Mouse (Mus musculus) E14TG2a.4 (cell line): Measurements from ENCODE around the gene Hdgfl2.
A peak's percentile ranks its signal among the peaks of the same experiment; 100 is the strongest.
"Not testable (repeated sequence)": the region's sequence is repeated elsewhere in the genome, so short reads cannot be mapped to it uniquely, and the experiment has no call there.

ENCODE experiments used
- H3K27me3 ChIP-seq: 2 replicates; pipeline ENCODE4 v1.6.1; 2014; ENCODE audit warnings: low read length, control low read depth; ENCODE audit not compliant: insufficient read depth
- H3K36me3 ChIP-seq: 2 replicates; pipeline ENCODE4 v1.6.1; 2014; ENCODE audit warnings: low read length, control low read depth; ENCODE audit not compliant: insufficient read depth
- H3K4me1 ChIP-seq: replicated peaks from 2 replicates; pipeline ENCODE4 v1.6.1; 2014; ENCODE audit warnings: low read depth, low read length, control low read depth
- H3K4me3 ChIP-seq: replicated peaks from 2 replicates; pipeline ENCODE4 v1.5.1; 2014; ENCODE audit warnings: mild to moderate bottlenecking, low read length
- H3K9me3 ChIP-seq: 2 replicates; pipeline ENCODE4 v1.6.1; 2014; ENCODE audit warnings: low read length, control low read depth
- CTCF ChIP-seq: conservative IDR thresholded peaks from 2 replicates; pipeline ENCODE4 v1.5.1; 2014; ENCODE audit warnings: low read length
- NANOG ChIP-seq: IDR thresholded peaks from 2 replicates; pipeline ENCODE4 v1.6.1; 2014; ENCODE audit warnings: borderline replicate concordance, low read length, mixed read lengths
- POU5F1 ChIP-seq: IDR thresholded peaks from 2 replicates; pipeline ENCODE4 v1.6.1; 2014; ENCODE audit warnings: low read length, borderline replicate concordance

The Hdgfl2 gene

GRCm38 (mm10) chr17:56054938-56055337, 24.5 kb upstream of the Hdgfl2 start:
- TF ChIP-seq POU5F1 (no peak), CTCF (no peak), NANOG (no peak)
- H3K4me3 ChIP-seq = no peak overlapping the region
- H3K36me3 ChIP-seq = peaks cover 96% of the 10 kb centered on the region
- peaks cover 43% of the 10 kb centered on the region for H3K4me1 ChIP-seq
- no peaks in the 10 kb centered on the region for H3K27me3 ChIP-seq
- no peaks in the 10 kb centered on the region for H3K9me3 ChIP-seq

DNA sequence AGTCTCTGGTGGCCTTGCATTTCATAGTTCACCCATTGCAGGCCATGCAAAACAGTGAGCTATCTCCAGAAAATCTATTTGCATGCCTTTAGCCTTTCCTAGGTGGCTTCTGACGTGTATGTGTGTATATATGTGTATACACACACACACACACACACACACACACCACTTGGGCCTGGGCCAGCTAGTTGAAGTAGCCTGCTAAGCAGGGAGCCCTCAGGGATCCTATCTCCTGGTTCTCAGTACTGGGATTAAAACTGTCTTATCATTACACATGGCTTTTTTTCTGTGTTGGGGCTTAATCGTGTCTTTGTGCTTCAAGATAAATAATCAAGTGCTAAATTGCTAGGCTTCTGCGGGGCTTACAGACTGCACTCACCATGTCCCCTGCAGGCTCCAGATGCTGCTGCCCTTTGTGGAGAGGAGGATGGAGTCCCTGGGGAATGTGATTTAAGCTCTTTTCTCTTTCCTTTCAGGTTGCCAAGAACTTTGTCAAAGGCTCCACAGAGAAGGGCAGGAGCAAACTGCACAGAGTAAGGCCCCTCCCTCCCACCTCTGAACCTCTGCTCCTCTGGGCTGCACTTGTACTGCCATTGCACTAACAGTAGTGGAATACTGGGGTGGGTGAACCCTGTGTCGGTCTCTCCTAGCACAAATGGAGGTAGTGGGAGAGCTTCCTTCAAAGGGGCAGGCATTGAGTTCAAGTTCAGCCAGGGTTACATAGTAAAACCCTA, 23.3 kb upstream of the Hdgfl2 start:
- TF ChIP-seq POU5F1 = no peak
- no peak for TF ChIP-seq NANOG
- no peak for TF ChIP-seq CTCF
- no peaks in the 10 kb centered on the region for H3K9me3 ChIP-seq

DNA sequence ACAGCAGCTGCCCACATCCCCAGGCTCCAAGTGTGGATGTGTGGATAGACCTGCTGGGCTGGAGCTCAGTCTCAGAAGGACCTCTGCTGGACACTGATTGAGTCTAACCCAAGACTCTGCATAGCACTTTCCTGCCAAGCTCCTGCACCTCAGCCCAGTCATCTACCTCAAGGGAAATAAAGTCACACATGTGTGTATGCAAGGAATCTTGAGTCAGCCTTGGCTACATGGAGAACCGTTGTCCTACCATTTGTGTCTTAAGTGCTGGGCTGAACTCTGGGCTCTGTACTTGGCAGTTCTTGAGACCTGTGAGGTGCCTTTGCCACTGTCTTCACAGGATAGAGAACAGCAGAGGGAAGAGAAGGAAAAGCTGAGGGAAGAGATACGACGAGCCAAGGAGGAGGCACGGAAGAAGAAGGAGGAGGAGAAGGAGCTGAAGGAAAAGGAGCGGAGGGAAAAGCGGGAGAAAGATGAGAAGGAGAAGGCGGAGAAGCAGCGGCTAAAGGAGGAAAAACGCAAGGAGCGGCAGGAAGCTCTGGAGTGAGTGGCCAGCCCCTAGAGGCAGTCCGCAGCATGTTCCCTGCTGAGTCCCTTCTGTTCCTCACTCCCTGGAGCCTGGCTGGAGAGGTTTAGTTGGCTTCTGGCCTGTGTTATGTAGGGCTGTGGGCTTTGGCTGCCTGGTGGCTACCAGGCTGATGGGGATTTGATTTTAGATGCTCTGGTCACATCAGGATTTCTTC, 21.9 kb upstream of the Hdgfl2 start:
- no peak for TF ChIP-seq NANOG
- TF ChIP-seq POU5F1 = no peak
- TF ChIP-seq CTCF = no peak
- Histone ChIP-seq H3K4me1 (peaks cover 30% of the 10 kb centered on the region), H3K9me3 (no peaks in the 10 kb centered on the region), H3K4me3 (no peak overlapping the region), H3K27me3 (no peaks in the 10 kb centered on the region), H3K36me3 (peaks cover 96% of the 10 kb centered on the region)

More for the DNA sequence above, 23.3 kb upstream of the Hdgfl2 start:
- no peaks in the 10 kb centered on the region for H3K27me3 ChIP-seq
- no peak overlapping the region for H3K4me3 ChIP-seq
- H3K36me3 ChIP-seq = peaks cover 96% of the 10 kb centered on the region
- peaks cover 38% of the 10 kb centered on the region for H3K4me1 ChIP-seq

- Histone ChIP-seq H3K27me3 (no peaks in the 10 kb centered on the region), H3K4me1 (peaks cover 14% of the 10 kb centered on the region), H3K36me3 (peaks cover 100% of the 10 kb centered on the region), H3K9me3 (no peaks in the 10 kb centered on the region), H3K4me3 (no peak overlapping the region)
- TF ChIP-seq NANOG (no peak), CTCF (no peak), POU5F1 (no peak)
Measured at GRCm38 (mm10) chr17:56062081-56062480, 17.4 kb upstream of the Hdgfl2 start.

DNA sequence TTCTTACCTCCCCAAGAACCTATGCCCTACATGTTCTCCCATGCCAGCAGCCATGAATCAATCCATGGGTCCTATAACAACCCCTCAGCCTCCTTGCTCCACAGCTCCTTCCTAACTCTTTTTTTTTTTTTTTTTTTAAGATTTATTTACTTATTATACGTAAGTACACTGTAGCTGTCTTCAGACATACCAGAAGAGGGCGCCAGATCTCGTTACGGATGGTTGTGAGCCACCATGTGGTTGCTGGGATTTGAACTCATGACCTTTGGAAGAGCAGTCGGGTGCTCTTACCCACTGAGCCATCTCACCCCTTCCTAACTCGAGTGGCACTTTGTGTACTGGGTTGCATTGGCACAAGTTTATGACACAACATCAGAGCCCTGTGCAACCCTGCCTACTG, 13.7 kb upstream of the Hdgfl2 start:
- peak; percentile 40 for TF ChIP-seq CTCF

GRCm38 (mm10) chr17:56066451-56066850, 13.0 kb upstream of the Hdgfl2 start:
- Histone ChIP-seq H3K9me3 (no peaks in the 10 kb centered on the region), H3K27me3 (no peaks in the 10 kb centered on the region), H3K4me3 (no peak overlapping the region), H3K4me1 (peaks cover 44% of the 10 kb centered on the region), H3K36me3 (peaks cover 100% of the 10 kb centered on the region)
- TF ChIP-seq CTCF (no peak), POU5F1 (no peak), NANOG (no peak)

More for the DNA sequence above, 13.7 kb upstream of the Hdgfl2 start:
- H3K9me3 ChIP-seq, H3K4me3 ChIP-seq, H3K27me3 ChIP-seq: not testable (repeated sequence)
- peaks cover 100% of the 10 kb centered on the region for H3K36me3 ChIP-seq
- peaks cover 44% of the 10 kb centered on the region for H3K4me1 ChIP-seq

GRCm38 (mm10) chr17:56069066-56069465, 10.4 kb upstream of the Hdgfl2 start:
- TF ChIP-seq CTCF (no peak), POU5F1 (no peak), NANOG (no peak)
- no peaks in the 10 kb centered on the region for H3K9me3 ChIP-seq
- no peaks in the 10 kb centered on the region for H3K27me3 ChIP-seq
- peaks cover 49% of the 10 kb centered on the region for H3K4me1 ChIP-seq
- H3K36me3 ChIP-seq = peaks cover 95% of the 10 kb centered on the region
- peak overlapping the region; percentile 68 for H3K4me3 ChIP-seq

GRCm38 (mm10) chr17:56071126-56071525, 8.3 kb upstream of the Hdgfl2 start:
- no peak overlapping the region for H3K4me3 ChIP-seq
- no peaks in the 10 kb centered on the region for H3K9me3 ChIP-seq
- no peak for TF ChIP-seq NANOG
- TF ChIP-seq CTCF = no peak
- no peak for TF ChIP-seq POU5F1
- peaks cover 75% of the 10 kb centered on the region for H3K36me3 ChIP-seq
- H3K27me3 ChIP-seq = no peaks in the 10 kb centered on the region
- H3K4me1 ChIP-seq = peaks cover 54% of the 10 kb centered on the region

- TF ChIP-seq NANOG (no peak), POU5F1 (no peak), CTCF (no peak)
- no peak overlapping the region for H3K4me3 ChIP-seq
- no peaks in the 10 kb centered on the region for H3K9me3 ChIP-seq
- no peaks in the 10 kb centered on the region for H3K27me3 ChIP-seq
- H3K36me3 ChIP-seq = peaks cover 63% of the 10 kb centered on the region
- H3K4me1 ChIP-seq = peaks cover 51% of the 10 kb centered on the region
Measured at GRCm38 (mm10) chr17:56072243-56072642, 7.2 kb upstream of the Hdgfl2 start.
